Mouse (Mus musculus) natural killer cell, adult 2 months (primary cell): ENCODE data around the gene Wipf1.

ENCODE experiments used
- DNase-seq, 2 experiments: peaks; one replicate each; pipeline ENCODE4 v3.0.0; 2022; ENCODE audit warnings: low spot score in 2 of 2

Wipf1 gene

GRCm38 (mm10) chr2:73545556-73545955 lies 16.0 kb upstream of the Wipf1 start:
- DNase-seq = no peak

- peak in 1 of 2 experiments; percentile 35 for DNase-seq
These were observed 11.1 kb upstream of the Wipf1 start for GRCm38 (mm10) chr2:73540450-73541162.

- DNase-seq = peak; percentile 49
These were observed 10.2 kb upstream of the Wipf1 start for GRCm38 (mm10) chr2:73539697-73540096.

GRCm38 (mm10) chr2:73539141-73539540 lies 9.6 kb upstream of the Wipf1 start:
- no peak for DNase-seq

GRCm38 (mm10) chr2:73538590-73538989 lies 9.1 kb upstream of the Wipf1 start:
- DNase-seq = no peak

GRCm38 (mm10) chr2:73536091-73536783 lies 6.7 kb upstream of the Wipf1 start:
- no peak for DNase-seq

GRCm38 (mm10) chr2:73534720-73535119 lies 5.2 kb upstream of the Wipf1 start:
- no peak for DNase-seq

GRCm38 (mm10) chr2:73530487-73530886 lies 953 bp upstream of the Wipf1 start:
- DNase-seq = no peak

- DNase-seq = no peak
These were observed 798 bp downstream of the Wipf1 start for GRCm38 (mm10) chr2:73528516-73529355.

- DNase-seq = no peak
These were observed 1.6 kb downstream of the Wipf1 start for GRCm38 (mm10) chr2:73527956-73528355.

GRCm38 (mm10) chr2:73526691-73527090 lies 2.8 kb downstream of the Wipf1 start:
- no peak for DNase-seq

- DNase-seq = no peak
These were observed 6.6 kb downstream of the Wipf1 start for GRCm38 (mm10) chr2:73522891-73523290.

GRCm38 (mm10) chr2:73522336-73522735 lies 7.2 kb downstream of the Wipf1 start:
- no peak for DNase-seq

- DNase-seq = no peak
These were observed 7.8 kb downstream of the Wipf1 start for GRCm38 (mm10) chr2:73521737-73522136.

GRCm38 (mm10) chr2:73518966-73519365 lies 10.6 kb downstream of the Wipf1 start:
- DNase-seq = no peak

GRCm38 (mm10) chr2:73518311-73518710 lies 11.2 kb downstream of the Wipf1 start:
- no peak for DNase-seq

- DNase-seq = no peak
These were observed 15.4 kb downstream of the Wipf1 start for GRCm38 (mm10) chr2:73514178-73514577.

- no peak for DNase-seq
These were observed 16.3 kb downstream of the Wipf1 start for GRCm38 (mm10) chr2:73513204-73513749.

- DNase-seq = no peak
These were observed 17.5 kb downstream of the Wipf1 start for GRCm38 (mm10) chr2:73512044-73512443.

- no peak for DNase-seq
These were observed 18.7 kb downstream of the Wipf1 start for GRCm38 (mm10) chr2:73510731-73511360.

GRCm38 (mm10) chr2:73510025-73510288 lies 19.6 kb downstream of the Wipf1 start:
- DNase-seq = no peak
